Mouse (Mus musculus) CH12.LX (cell line): Measurements from ENCODE around the gene Golph3l.

ENCODE experiments used
- CTCF ChIP-seq, 2 experiments: IDR thresholded peaks in 1 of 2; conservative IDR thresholded peaks in 1 of 2; 2 replicates each; pipeline ENCODE4 v1.5.1; 2011 to 2012; ENCODE audit warnings: low read depth in 2 of 2, low read length in 2 of 2, improper control_type of control experiment in 1 of 2, inconsistent platforms in 1 of 2, mild to moderate bottlenecking in 1 of 2, moderate library complexity in 1 of 2
- E2F4 ChIP-seq: IDR thresholded peaks from 2 replicates; pipeline ENCODE4 v1.6.1; 2011; ENCODE audit warnings: low read depth, low read length, improper control_type of control experiment; ENCODE audit not compliant: insufficient replicate concordance
- MEF2A ChIP-seq: IDR thresholded peaks from 2 replicates; pipeline ENCODE4 v1.6.1; 2014; ENCODE audit warnings: low read depth, mild to moderate bottlenecking, inconsistent platforms, low read length, improper control_type of control experiment, borderline replicate concordance
- POLR2A ChIP-seq: IDR thresholded peaks from 2 replicates; pipeline ENCODE4 v1.6.1; 2011; ENCODE audit warnings: low read depth, mild to moderate bottlenecking, improper control_type of control experiment, low read length
- POLR2AphosphoS2 ChIP-seq: IDR thresholded peaks from 2 replicates; pipeline ENCODE4 v1.6.1; 2011; ENCODE audit warnings: low read depth, low read length, improper control_type of control experiment
- USF1 ChIP-seq: IDR thresholded peaks from 2 replicates; pipeline ENCODE4 v1.6.1; 2014; ENCODE audit warnings: low read depth, mild to moderate bottlenecking, inconsistent platforms, low read length, improper control_type of control experiment
- USF2 ChIP-seq: conservative IDR thresholded peaks from 2 replicates; pipeline ENCODE4 v1.6.1; 2011; ENCODE audit warnings: low read depth, low read length, improper control_type of control experiment
- ZMIZ1 ChIP-seq: IDR thresholded peaks from 2 replicates; pipeline ENCODE4 v1.6.1; 2012; ENCODE audit warnings: low read depth, mild to moderate bottlenecking, inconsistent platforms, low read length, improper control_type of control experiment

GRCm38 (mm10) chr3:95606096-95606495 is 17.4 kb downstream of the Golph3l start:
- TF ChIP-seq CTCF (conservative IDR thresholded peaks at IDR 0.05 in 1 of 2, IDR thresholded peaks at IDR 0.05 in 1 of 2; ENCODE audit: low read depth in 2 of 2, low read length in 2 of 2) (no peak), POLR2AphosphoS2 (no peak), MEF2A (no peak), POLR2A (no peak), USF2 (no peak), ZMIZ1 (no peak), E2F4 (no peak), USF1 (no peak)
